Mouse (Mus musculus) forebrain, embryonic 14.5 days (tissue): ENCODE results near the gene Rpl23. TPM values are rescaled to one million over a fixed set of nuclear protein-coding genes. Genes with fewer than 3 reads are reported as not detected.

Experiments used
- ATAC-seq: fragments of 200-750 bp; cut with Nextera tagmentation; 2 replicates; pipeline ENCODE4 v1.8.0; 2017; ENCODE audit warnings: mild to moderate bottlenecking, moderate library complexity
- DNase-seq: peaks from one replicate; pipeline ENCODE4 v3.0.0-alpha.2; 2015; ENCODE audit warnings: low spot score
- H3K27ac ChIP-seq: fragments of 300-500 bp; sonication (generic); 2 replicates; pipeline ENCODE4 v1.5.1; 2014; ENCODE audit warnings: low read depth, mild to moderate bottlenecking, control low read depth, low read length, moderate library complexity
- H3K27me3 ChIP-seq: fragments of 300-500 bp; sonication (generic); replicated peaks from 2 replicates; pipeline ENCODE4 v1.6.1; 2014; ENCODE audit warnings: low read length, control low read depth, mixed read lengths; ENCODE audit not compliant: control insufficient read depth, insufficient read depth
- H3K36me3 ChIP-seq: fragments of 300-500 bp; sonication (generic); 2 replicates; pipeline ENCODE4 v1.6.1; 2014; ENCODE audit warnings: low read length, control low read depth; ENCODE audit not compliant: control insufficient read depth, insufficient read depth
- H3K4me1 ChIP-seq: fragments of 300-500 bp; sonication (generic); 2 replicates; pipeline ENCODE4 v1.6.1; 2014; ENCODE audit warnings: antibody characterized with exemption, low read length, control low read depth; ENCODE audit not compliant: control insufficient read depth, insufficient read depth
- H3K4me2 ChIP-seq: fragments of 300-500 bp; sonication (generic); 2 replicates; pipeline ENCODE4 v1.6.1; 2014; ENCODE audit warnings: mild to moderate bottlenecking, control low read depth, low read length
- H3K4me3 ChIP-seq: fragments of 300-500 bp; sonication (generic); 2 replicates; pipeline ENCODE4 v1.5.1; 2014; ENCODE audit warnings: low read depth, low read length, control low read depth
- H3K9ac ChIP-seq: fragments of 300-500 bp; sonication (generic); 2 replicates; pipeline ENCODE4 v1.6.1; 2014; ENCODE audit warnings: mild to moderate bottlenecking, low read length, control low read depth, moderate library complexity
- H3K9me3 ChIP-seq: fragments of 300-500 bp; sonication (generic); replicated peaks from 2 replicates; pipeline ENCODE4 v1.6.1; 2016; ENCODE audit warnings: low read length, control low read depth, mixed read lengths; ENCODE audit not compliant: control insufficient read depth
- WGBS: fragments of 180-500 bp; shearing (Covaris S2); extraction: QIAGEN DNeasy Blood & Tissue Kit; methylation state at CpG from one replicate; pipeline ENCODE4 v1.1.7; 2014; 5-methylcytosine and 5-hydroxymethylcytosine counted together
- polyA plus RNA-seq: library from polyadenylated mRNA; unstranded; fragments of >200 nt; fragmentation: Nextera tagmentation; extraction: Ambion mirVana; gene quantifications from 2 replicates; pipeline ENCODE4 v1.2.1, GENCODE M21; 2014

Gene Rpl23
- polyA plus RNA-seq: 348 and 451 TPM in 2 replicates

DNA sequence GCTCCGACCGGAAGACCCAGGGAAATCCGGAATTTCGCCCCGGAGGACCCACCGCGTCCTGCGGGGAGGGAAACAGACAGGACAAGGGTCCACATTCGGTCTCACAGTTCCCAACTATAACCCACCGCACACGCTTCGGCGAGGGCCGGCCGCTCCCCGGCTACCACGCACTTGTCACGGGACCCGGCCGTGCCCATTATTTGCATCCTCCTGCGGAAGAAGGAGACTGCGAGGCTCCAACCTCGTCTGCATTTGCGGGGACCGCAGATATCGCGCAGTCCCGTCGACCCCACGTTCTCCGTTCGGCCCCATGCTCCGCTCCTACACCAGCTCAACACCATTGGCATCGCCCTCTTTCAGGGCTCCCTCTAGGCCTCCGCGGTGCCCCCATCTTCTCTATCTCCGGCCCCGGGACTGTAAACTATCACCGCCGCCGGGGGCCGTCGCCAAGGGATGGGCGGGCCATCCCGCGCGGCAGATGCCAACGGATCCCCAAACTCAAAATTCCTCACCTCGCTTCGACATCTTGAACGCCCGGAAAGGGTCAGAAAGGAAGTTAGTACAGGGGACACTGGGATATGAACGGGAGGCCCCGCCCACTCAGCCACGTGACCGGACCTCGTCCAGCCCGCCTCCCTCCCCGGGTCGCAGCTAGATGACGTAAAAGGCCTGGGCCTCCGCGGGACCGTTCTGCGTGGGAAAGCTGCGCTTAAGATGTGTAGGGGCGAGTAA is at the start of gene Rpl23:
Rpl23 (minus strand) TSS at position 606 of the 732 bp plus-strand sequence.
- H3K4me3 ChIP-seq: peak within 1 kb of the TSS; percentile 93
- ATAC-seq (peak; percentile 97), DNase-seq (peak; percentile 99)
- H3K9me3 ChIP-seq: no peaks in the 10 kb centered on the region
- peaks cover 10% of the 10 kb centered on the region for H3K4me1 ChIP-seq
- H3K9ac ChIP-seq: peak within 1 kb of the TSS; percentile 95
- peaks cover 39% of the 10 kb centered on the region for H3K36me3 ChIP-seq
- H3K27ac ChIP-seq: peak within 1 kb of the TSS; percentile 92
- WGBS: under 1% methylated on average over 67 of the region's 67 CpGs
- H3K27me3 ChIP-seq: no peaks in the 10 kb centered on the region
- peak within 1 kb of the TSS; percentile 83 for H3K4me2 ChIP-seq

DNA sequence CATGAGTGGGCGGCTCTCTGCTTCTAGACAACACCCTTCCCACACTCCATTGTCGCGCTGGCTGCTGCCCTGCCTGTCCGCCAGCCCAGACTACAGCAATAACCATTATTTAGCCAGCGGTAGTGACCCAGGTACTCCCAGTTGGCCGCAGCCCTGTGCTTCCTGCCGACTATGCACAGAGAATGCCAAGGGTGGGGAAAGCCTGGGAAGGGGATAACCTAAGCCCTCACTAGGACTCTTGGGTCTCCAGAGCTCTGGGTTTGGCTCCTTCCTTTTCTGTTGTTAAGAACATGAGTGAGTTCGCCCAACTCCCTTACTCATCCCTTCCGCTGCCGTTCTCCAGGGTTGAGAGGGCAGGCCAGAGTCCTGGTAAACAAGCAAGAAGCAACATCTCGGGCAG is 49.8 kb upstream of the Rpl23 start:
- Histone ChIP-seq H3K4me3 (no peak overlapping the region), H3K4me1 (no peaks in the 10 kb centered on the region), H3K9me3 (no peaks in the 10 kb centered on the region), H3K36me3 (peaks cover 66% of the 10 kb centered on the region), H3K9ac (no peak overlapping the region), H3K4me2 (no peak overlapping the region), H3K27ac (no peak overlapping the region), H3K27me3 (no peaks in the 10 kb centered on the region)
- DNase-seq (no peak), ATAC-seq (no peak)
- 87% methylated on average over 11 of the region's 11 CpGs for WGBS

DNA sequence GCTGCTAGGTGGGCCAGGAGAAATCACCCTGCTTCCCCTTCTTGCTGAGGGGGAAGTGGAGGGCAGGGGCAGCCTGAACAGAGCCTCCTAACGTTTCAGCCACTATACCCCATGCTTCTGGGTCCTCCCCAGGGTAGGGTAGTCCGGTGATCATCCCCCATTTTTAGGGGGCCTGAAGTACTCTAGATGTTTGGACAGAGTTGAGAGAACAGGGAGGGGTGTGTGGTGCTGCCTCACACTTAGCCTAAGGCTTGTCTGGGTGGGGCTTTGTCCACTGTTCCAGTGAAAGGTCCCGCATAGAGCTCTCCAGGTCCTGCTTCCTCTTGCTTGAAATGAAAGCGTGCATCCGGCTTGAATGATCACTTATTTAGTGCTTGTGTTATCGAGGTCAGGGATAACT is 48.3 kb upstream of the Rpl23 start:
- Histone ChIP-seq H3K4me2 (no peak overlapping the region), H3K36me3 (peaks cover 66% of the 10 kb centered on the region), H3K4me1 (no peaks in the 10 kb centered on the region), H3K9ac (no peak overlapping the region), H3K9me3 (no peaks in the 10 kb centered on the region), H3K4me3 (no peak overlapping the region), H3K27me3 (no peaks in the 10 kb centered on the region), H3K27ac (no peak overlapping the region)
- DNase-seq (no peak), ATAC-seq (no peak)
- WGBS: 83% methylated on average over 6 of the region's 6 CpGs

DNA sequence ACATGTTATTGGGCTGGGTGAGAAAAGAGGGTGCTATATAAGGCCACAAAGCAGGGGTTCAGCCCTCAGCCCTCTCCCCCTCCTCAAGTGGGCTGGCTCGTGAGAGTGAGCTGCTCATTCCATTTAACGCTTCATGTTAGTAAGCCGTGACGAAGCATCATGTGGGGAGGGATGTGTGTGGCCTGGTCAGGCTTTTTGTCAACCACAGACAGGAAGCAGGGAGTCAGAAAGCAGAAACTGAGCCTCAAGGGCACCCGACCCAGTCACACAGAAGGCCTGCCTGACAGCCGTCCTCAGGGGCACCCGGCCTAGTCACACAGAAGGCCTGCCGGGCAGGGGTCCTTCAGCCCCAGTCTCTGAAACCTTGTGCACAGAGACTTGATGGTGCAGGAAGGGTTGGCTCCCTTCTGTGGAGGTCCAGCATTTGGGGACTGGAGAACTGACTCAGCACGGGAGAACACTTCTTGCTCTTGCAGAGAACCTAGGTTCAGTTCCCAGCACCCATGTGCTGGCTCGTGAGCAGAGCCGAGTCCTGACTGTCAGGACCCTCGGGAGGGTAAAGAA is 47.8 kb upstream of the Rpl23 start:
- no peaks in the 10 kb centered on the region for H3K4me1 ChIP-seq
- H3K36me3 ChIP-seq: peaks cover 66% of the 10 kb centered on the region

DNA sequence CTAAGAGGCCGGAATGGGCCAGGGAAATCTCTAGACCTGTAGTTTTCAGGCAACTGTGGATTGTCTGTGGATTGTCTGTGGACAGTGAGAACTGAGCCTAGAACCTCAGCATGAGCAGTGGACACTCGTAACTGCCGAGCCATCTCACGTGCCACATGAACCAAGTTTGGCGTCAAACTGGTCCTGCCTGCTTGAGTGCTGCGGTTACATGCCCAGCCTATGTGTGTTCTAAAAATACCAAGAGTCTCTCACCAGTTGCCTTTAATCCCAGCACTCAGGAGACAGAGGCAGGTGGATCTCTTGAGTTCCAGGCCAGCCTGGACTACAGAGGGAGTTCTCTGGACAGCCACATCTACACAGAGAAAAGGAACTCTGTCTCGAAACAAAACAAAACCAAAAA is 47.1 kb upstream of the Rpl23 start:
- Histone ChIP-seq H3K27ac (no peak overlapping the region), H3K4me1 (no peaks in the 10 kb centered on the region), H3K4me3 (no peak overlapping the region), H3K4me2 (no peak overlapping the region), H3K9me3 (no peaks in the 10 kb centered on the region), H3K36me3 (peaks cover 64% of the 10 kb centered on the region), H3K27me3 (no peaks in the 10 kb centered on the region), H3K9ac (no peak overlapping the region)
- no peak for ATAC-seq
- 95% methylated on average over 7 of the region's 7 CpGs for WGBS
- no peak for DNase-seq

More for the DNA sequence above, 47.8 kb upstream of the Rpl23 start:
- WGBS: 88% methylated on average over 12 of the region's 12 CpGs
- no peaks in the 10 kb centered on the region for H3K9me3 ChIP-seq
- H3K4me3 ChIP-seq: no peak overlapping the region
- no peak overlapping the region for H3K9ac ChIP-seq
- ATAC-seq (no peak), DNase-seq (no peak)
- H3K27ac ChIP-seq: no peak overlapping the region
- H3K4me2 ChIP-seq: no peak overlapping the region
- no peaks in the 10 kb centered on the region for H3K27me3 ChIP-seq

DNA sequence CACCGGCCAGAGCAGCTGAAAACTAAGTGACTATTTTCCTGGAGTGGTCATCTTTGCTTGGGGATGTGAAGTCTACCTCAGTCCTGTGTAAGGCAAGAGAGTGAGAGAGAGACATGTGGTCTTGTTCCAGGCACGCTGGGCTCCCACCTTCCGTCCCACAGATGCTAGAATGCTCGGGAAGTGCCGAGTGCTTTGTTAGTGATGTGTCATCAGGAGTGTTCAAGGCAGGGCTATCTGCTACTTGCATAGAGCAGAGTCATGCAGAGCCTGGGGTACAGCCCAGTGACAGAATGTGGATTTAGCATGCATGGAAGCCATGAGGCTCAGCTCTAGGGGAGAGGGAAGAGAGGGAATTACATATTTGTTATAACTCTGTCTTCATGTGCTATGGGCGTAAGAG is 45.4 kb upstream of the Rpl23 start:
- no peak for ATAC-seq
- H3K4me1 ChIP-seq: no peaks in the 10 kb centered on the region
- H3K4me2 ChIP-seq: no peak overlapping the region
- no peaks in the 10 kb centered on the region for H3K27me3 ChIP-seq
- no peak overlapping the region for H3K27ac ChIP-seq
- no peaks in the 10 kb centered on the region for H3K9me3 ChIP-seq
- no peak overlapping the region for H3K9ac ChIP-seq
- peaks cover 61% of the 10 kb centered on the region for H3K36me3 ChIP-seq
- 91% methylated on average over 6 of the region's 6 CpGs for WGBS
- DNase-seq: no peak
- no peak overlapping the region for H3K4me3 ChIP-seq

DNA sequence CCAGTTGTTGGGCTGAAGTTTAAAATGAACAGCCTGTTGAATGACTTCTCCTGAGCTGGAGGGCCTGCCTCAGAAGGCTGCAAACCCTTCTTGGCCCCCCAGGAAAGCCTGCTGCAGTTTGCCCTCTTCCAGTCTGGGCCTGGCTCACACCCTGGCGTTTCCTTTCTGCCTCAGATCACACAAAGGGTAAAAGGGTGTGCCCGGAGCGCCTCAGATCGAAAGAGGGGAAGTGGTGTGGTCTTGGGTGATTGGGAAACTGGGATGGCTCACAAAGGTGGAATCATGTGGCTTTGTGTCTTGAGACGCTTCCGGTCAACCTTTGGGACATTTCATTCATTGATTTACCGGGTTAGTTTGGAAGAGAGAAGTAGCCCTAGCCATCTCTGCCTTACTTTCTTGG is 44.2 kb upstream of the Rpl23 start:
- no peak overlapping the region for H3K9ac ChIP-seq
- H3K27ac ChIP-seq: no peak overlapping the region
- no peaks in the 10 kb centered on the region for H3K27me3 ChIP-seq
- H3K9me3 ChIP-seq: no peaks in the 10 kb centered on the region
- no peak for DNase-seq
- WGBS: 79% methylated on average over 7 of the region's 7 CpGs
- H3K4me1 ChIP-seq: no peaks in the 10 kb centered on the region
- no peak overlapping the region for H3K4me3 ChIP-seq
- no peak overlapping the region for H3K4me2 ChIP-seq
- H3K36me3 ChIP-seq: peaks cover 63% of the 10 kb centered on the region
- no peak for ATAC-seq

DNA sequence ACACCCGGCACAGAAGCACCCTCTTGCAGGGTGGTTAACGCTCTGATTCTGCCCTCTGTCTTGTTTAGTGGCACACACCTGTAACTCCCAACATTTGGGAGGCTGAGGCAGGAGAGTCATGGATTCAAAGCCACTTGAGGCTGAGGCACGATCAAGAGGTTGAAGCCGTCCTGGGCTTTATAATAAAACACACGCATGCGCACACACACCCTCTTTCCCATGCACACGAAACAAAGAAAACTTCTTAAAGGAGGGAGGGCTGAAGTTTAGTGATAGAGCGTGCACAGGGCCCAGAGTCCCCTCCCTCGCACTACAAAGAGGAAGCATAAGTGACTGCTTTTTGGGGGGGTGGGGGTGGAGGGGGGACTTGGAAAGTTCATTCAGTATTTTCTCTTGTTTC is 43.7 kb upstream of the Rpl23 start:
- Histone ChIP-seq H3K9ac (no peak overlapping the region), H3K4me1 (no peaks in the 10 kb centered on the region), H3K27me3 (no peaks in the 10 kb centered on the region), H3K9me3 (no peaks in the 10 kb centered on the region), H3K4me3 (no peak overlapping the region), H3K4me2 (no peak overlapping the region), H3K36me3 (peaks cover 68% of the 10 kb centered on the region), H3K27ac (no peak overlapping the region)
- ATAC-seq (no peak), DNase-seq (no peak)
- 84% methylated on average over 9 of the region's 9 CpGs for WGBS

DNA sequence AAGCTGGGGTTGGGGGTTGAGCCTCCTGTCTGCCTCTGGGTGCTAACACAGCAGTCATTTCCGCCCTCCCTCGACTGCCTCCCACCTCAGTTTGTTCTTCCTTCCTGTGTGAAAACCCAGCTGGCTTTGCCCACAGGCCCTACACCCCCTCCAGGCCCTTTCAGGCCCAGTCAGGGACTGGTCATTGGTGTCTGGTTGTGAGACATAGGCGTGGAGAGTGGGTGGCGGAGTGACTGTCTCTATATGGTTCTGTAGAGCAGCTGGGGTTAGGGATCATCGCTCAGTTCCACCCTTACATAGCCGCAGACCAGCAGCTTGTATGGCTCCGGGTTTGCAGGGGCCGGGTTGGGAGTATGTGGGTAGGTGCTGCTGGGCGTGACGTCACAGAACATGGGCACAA is 43.1 kb upstream of the Rpl23 start:
- H3K27me3 ChIP-seq: no peaks in the 10 kb centered on the region
- no peak overlapping the region for H3K4me3 ChIP-seq
- H3K4me1 ChIP-seq: no peaks in the 10 kb centered on the region
- no peak overlapping the region for H3K9ac ChIP-seq
- peaks cover 74% of the 10 kb centered on the region for H3K36me3 ChIP-seq
- no peak for DNase-seq
- H3K9me3 ChIP-seq: no peaks in the 10 kb centered on the region
- H3K27ac ChIP-seq: no peak overlapping the region
- no peak overlapping the region for H3K4me2 ChIP-seq
- no peak for ATAC-seq
- WGBS: 93% methylated on average over 10 of the region's 10 CpGs
